Mouse (Mus musculus) spleen, adult 2 months (tissue): ENCODE results near the gene Gm2115.

Experiments
- CTCF ChIP-seq: fragments of 200-500 bp; IDR thresholded peaks from 2 replicates; pipeline ENCODE4 v1.5.1; 2011; ENCODE audit warnings: mild to moderate bottlenecking, inconsistent platforms; ENCODE audit not compliant: insufficient read depth, insufficient read length, insufficient replicate concordance; ENCODE audit errors: extremely low read depth
- POLR2A ChIP-seq: fragments of 200-500 bp; IDR thresholded peaks from 2 replicates; pipeline ENCODE4 v1.6.1; 2011; ENCODE audit warnings: low read depth, low read length, inconsistent platforms

DNA sequence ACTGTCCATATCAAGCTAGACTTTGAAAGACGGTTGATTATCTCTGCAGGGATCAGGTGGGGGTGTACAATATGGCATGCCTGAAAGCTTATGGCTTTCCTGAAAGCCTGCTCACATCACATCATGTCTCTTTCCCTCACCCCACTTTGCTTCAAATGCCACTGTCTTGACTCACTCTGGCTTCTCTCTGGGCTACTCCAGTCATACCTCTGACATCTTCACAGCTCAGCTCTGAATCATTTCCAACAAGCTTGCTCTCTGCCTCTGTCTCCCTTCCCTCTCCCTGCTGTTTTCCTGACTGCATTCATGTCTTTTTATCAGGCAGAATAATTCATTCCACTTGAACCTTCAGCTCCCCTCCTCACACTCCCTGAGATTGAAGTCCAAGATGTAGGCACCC lies 7.4 kb upstream of the Gm2115 start:
- TF ChIP-seq POLR2A: no peak
- no peak for TF ChIP-seq CTCF
